Mouse (Mus musculus): Measurements from ENCODE around the gene Slc35c2. TPM values are rescaled to one million over a fixed set of nuclear protein-coding genes. Genes with fewer than 3 reads are reported as not detected.

Slc35c2 gene
- polyA plus RNA-seq, 2 experiments from 2014 or later = 31.1 to 45.6 TPM

GRCm38 (mm10) chr2:165273589-165273988, 14.1 kb downstream of the Slc35c2 start:
- ATAC-seq = no peak

- ATAC-seq = no peak
Observed at GRCm38 (mm10) chr2:165271326-165271725, 16.3 kb downstream of the Slc35c2 start.

DNA sequence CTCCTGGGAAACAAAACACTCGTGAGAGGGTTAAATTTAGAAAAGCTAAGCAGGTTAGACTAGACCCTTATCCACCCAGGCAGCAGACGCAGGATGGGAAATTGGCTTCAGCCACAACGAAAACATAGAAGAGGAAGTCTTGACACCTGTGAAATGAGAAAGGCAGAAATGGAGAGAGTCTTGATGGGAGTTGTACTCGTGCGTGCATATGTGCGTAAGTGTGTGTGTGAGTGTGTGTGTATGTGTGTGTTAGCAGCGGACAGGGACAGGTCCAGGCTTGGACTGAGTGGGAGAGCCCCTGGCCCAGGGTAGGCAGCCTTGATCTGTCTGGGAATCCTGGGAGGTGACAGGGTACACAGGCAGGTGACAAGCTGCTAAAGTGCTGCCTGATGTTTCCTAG, 16.8 kb downstream of the Slc35c2 start:
- ATAC-seq = no peak

DNA sequence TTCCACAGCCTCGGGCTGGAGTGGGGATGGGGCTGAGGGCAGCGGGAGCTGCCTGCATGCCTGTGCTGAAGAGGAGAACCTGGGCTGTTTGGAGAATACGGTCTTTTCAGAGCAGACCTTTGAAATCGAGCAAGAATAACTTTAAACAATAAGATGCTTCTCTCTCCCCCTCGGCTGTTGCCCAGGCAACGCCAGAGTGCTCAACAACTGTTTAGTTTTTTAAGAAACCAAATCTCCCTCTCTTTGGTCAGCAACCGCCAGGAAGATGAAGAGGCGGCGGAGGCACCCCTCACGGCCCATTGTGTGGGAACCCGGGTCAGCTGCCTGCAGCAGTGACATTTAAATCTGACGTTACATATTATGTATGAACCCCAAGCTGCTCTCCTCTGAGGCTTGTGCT, 20.9 kb downstream of the Slc35c2 start:
- no peak for ATAC-seq

GRCm38 (mm10) chr2:165263861-165264260, 23.8 kb downstream of the Slc35c2 start:
- ATAC-seq = no peak

- ATAC-seq = no peak
Observed at GRCm38 (mm10) chr2:165262274-165262990, 25.2 kb downstream of the Slc35c2 start.

GRCm38 (mm10) chr2:165259859-165260258, 27.8 kb downstream of the Slc35c2 start:
- ATAC-seq = no peak

GRCm38 (mm10) chr2:165258321-165258720, 29.3 kb downstream of the Slc35c2 start:
- ATAC-seq = no peak

DNA sequence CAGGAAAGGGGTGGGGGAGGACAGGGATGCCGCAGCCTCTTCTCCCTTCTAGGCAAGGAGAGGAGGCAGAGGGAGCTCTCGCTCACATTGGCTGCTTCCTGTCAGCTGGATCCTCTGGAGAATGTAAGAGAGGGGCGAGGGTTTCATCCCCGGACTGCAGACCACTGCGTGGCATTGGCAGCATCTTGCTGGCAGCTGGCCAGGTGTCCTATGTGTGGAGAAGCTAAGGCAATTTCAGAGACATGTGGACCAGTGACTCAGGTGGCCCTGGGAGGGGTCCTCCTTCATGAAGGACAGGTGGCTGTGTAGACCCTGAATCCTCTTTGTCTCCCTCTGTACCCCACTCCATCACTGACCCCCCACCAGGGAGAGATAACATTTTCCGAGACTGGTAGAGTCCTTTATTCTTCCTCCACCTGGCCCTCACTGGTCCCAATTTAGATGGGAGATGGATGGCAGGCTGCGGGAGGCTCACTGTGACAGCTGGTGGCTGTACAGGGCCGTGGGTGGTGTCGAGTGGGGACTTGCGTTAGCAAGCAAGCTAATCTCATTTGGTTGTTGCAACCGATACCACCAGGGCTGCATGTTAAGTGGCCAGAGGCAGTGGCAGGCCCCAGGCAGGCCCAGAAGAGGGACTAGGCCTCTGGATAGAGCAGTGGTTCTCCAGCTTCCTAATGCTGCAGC, 30.4 kb downstream of the Slc35c2 start:
- no peak for ATAC-seq

GRCm38 (mm10) chr2:165256213-165256612, 31.5 kb downstream of the Slc35c2 start:
- no peak for ATAC-seq

DNA sequence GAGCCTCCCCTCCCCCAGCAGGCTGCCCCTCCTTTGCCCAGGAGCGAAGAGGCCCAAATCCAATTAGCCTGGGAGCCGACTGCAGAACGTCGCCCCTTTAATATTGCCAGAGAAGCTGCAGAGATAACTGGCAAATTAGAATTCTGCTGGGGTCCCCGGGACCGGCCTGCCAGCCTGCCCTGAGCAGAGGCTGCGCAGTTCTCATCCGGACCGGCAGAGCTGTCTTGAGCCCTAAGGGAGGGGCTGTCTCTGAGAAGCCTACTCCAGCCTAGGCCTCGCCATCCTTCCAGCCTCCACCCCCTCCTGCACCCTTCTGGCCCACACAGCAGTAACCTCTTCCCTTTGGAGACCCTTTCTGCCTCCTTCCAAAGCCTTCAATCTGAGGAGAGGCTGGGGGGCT, 33.8 kb downstream of the Slc35c2 start:
- ATAC-seq = no peak

- ATAC-seq = no peak
Observed at GRCm38 (mm10) chr2:165253269-165253668, 34.4 kb downstream of the Slc35c2 start.

DNA sequence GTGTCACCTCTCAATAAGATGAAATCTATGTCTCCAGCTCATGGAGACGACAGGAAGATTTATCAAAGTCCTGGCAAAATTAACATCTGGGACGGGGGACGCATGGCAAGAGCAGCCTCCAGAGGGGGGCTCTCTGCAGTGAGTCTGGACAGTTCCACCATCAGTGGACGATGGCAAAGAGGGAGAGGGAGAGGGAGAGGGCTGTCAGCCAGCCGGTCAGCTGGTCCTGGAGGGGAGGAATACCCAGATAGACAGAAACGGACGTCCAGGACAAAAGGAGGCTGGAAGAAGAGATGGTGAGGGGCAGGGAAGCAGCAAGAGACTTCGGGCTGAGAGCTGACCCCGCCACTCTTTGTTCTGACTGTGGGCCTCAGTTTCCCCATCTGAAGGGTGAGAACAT, 34.9 kb downstream of the Slc35c2 start:
- ATAC-seq = no peak

- ATAC-seq = no peak
Observed at GRCm38 (mm10) chr2:165252381-165252780, 35.3 kb downstream of the Slc35c2 start.

- no peak for ATAC-seq
Observed at GRCm38 (mm10) chr2:165250903-165251302, 36.8 kb downstream of the Slc35c2 start.

DNA sequence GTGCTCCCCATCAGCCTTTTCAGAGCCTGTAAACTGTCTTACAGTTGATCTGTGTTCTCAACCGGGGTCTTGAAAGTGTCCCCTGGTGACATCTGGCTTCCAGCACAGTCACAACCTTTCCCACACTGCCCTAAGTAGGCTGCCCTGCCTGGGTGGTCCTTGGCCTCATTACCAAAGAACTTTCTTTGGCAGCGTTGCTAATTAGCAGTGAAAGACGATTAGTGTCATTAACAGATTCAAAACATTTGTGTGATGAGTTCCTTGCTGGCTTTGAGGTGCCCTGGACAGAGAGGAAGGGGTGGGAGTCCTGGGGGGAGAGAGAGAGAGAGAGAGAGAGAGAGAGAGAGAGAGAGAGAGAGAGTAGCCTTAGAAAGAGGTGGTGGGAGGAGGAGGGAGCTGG, 38.7 kb downstream of the Slc35c2 start:
- no peak for ATAC-seq

DNA sequence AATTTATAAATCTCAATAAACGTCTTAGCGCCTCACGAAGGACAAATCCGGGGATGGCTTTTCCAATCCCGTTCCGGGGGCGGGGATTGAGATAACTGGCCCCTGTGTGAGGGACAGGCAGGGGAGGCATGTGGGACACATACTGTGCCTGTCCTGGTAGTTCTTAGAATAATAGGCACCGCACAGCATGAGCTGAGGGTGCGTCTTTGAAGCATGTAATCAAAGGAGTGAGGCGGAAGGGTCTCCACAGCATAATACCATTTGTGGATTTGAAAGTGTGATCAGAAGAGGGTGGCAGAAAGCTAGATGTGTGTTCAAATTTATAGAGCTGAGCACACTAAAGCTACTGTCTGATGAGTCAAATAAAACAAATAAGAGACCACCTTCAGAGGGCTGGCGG, 41.3 kb downstream of the Slc35c2 start:
- ATAC-seq = no peak

DNA sequence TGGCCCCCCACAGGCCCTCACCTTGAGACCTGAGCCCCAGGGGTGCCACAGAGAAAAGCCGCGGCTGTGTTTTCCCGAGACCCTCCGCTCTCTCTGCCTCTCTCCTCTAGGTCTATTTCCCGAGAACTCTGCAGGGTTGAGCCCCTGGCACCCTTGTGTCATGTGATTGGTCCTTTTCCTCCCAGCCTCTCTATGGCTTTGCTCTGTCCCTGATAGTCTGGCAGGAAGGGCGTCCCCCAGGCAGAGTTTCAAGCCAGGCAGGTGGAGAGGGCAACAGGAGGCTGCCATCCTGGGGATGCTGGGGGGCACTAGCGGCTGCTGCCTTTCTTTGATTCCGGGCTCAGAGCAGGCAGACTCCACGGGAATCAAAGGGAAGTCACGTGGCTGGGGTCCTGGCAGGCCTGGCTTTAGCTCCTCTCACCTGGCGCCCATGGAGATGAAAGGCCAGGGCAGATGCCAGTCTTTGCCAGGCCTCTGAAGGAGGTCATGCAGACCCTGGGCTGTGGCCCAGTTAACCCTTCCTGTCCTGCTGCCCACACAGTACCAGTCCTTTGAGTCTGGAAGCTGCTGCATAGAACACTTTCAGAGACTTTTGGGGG, 44.4 kb downstream of the Slc35c2 start:
- no peak for ATAC-seq

- no peak for ATAC-seq
Observed at GRCm38 (mm10) chr2:165242575-165242974, 45.1 kb downstream of the Slc35c2 start.

DNA sequence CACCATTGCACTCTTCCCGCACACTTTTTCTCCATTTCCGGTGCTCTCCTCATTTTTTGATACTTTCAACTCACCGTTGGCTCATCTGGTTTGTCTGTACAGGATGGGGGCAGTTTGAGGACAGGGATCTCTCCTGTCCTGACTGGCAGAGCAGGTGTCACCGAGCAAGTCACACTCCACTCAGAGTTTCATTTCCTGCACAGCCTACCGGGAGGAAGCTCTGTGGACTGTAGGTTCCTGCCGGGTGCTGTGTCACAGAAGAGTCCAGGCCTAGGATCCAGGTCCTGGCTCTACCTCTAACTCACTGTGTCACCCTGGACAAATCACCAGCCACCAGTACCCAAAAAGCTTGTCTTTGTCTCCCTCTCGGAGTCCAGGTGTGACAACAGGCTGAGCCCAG, 45.9 kb downstream of the Slc35c2 start:
- no peak for ATAC-seq

DNA sequence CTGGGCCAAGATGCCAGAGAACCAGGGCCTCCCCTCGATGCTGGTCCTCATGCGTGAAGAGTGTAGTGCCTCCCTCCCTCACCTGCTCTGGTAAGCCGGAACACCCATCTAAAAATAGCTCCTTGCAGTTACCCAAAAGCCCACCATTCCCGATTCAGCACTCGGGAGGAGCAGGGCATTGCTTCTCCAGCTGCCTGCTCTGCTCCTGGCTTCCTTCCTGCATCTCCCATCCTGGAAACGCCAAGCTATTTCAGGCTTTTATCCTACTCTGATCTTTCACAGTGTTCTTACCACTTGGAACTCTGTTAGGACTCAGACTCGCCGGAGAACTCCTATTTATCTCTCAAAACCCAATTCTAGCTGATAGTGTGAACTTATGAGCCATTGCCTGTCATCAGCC, 47.3 kb downstream of the Slc35c2 start:
- ATAC-seq = no peak

- ATAC-seq = no peak
Observed at GRCm38 (mm10) chr2:165239533-165240144, 48.0 kb downstream of the Slc35c2 start.

DNA sequence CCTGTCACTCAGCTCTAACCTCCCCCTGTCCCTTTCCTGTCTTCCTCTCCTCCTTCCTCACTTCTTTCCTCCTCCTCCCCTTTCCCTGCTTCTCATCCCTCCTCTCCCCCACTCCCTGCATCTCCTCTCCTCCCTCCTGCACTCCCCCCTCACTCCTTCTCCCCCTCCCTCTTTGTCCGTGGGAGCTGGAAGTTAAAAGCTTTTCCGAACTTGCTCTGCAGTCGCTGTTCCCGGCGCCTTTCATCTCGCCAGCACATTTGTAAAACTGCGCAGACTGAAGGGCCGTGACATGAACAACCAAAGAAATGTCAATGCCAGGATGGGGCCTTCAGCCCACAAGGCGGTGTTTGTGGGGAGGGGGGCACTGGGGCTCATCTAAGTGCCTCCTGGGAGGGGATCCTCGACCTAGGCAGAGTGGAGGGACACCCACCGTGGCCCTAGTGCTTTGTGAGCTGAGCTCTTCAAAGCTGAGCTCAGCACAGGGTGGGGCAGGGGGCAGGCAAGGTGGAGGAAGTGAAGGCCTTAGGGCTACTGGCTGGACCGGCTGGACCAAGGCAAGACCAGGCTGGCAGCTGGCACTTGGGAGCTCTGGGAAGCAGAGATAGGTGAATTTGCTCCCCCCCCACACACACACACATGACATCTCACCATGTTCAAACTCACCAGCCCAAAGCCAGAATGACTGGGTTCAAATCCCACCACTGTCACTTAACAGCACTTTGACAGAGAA, 49.1 kb downstream of the Slc35c2 start:
- ATAC-seq = no peak
